Mouse (Mus musculus): Measurements from ENCODE around the gene Cacna1c. TPM values are rescaled to one million over a fixed set of nuclear protein-coding genes. Genes with fewer than 3 reads are reported as not detected.
A peak's percentile ranks its signal among the peaks of the same experiment; 100 is the strongest.

Gene Cacna1c
- total RNA-seq, 2 experiments from 2014 or later = 80.0 to 84.8 TPM

- no peak for DNase-seq
- intact Hi-C loops (cut with DNase I) = no loop called here
Measured at GRCm38 (mm10) chr6:119174307-119175074, 21.7 kb downstream of the Cacna1c start.

- no peak for DNase-seq
- intact Hi-C loops (cut with DNase I) = no loop called here
Measured at GRCm38 (mm10) chr6:119165677-119166076, 30.5 kb downstream of the Cacna1c start.

GRCm38 (mm10) chr6:119145109-119145508 is 51.1 kb downstream of the Cacna1c start:
- intact Hi-C loops (cut with DNase I) = no loop called here
- no peak for DNase-seq

GRCm38 (mm10) chr6:119139561-119139960 is 56.7 kb downstream of the Cacna1c start:
- intact Hi-C loops (cut with DNase I) = no loop called here
- no peak for DNase-seq

GRCm38 (mm10) chr6:119137768-119138167 is 58.5 kb downstream of the Cacna1c start:
- intact Hi-C loops (cut with DNase I) = no loop called here
- DNase-seq = no peak

- intact Hi-C loops (cut with DNase I) = no loop called here
Measured at GRCm38 (mm10) chr6:119132863-119133262, 63.4 kb downstream of the Cacna1c start.

GRCm38 (mm10) chr6:119132111-119132735 is 64.0 kb downstream of the Cacna1c start:
- intact Hi-C loops (cut with DNase I) = no loop called here
- DNase-seq = no peak

More at GRCm38 (mm10) chr6:119132863-119133262, 63.4 kb downstream of the Cacna1c start:
- no peak for DNase-seq

GRCm38 (mm10) chr6:119129664-119130063 is 66.6 kb downstream of the Cacna1c start:
- intact Hi-C loops (cut with DNase I) = no loop called here
- DNase-seq = peak; percentile 70

GRCm38 (mm10) chr6:119128521-119128920 is 67.7 kb downstream of the Cacna1c start:
- intact Hi-C loops (cut with DNase I) = no loop called here
- no peak for DNase-seq

GRCm38 (mm10) chr6:119128076-119128475 is 68.1 kb downstream of the Cacna1c start:
- intact Hi-C loops (cut with DNase I) = no loop called here
- no peak for DNase-seq

- intact Hi-C loops (cut with DNase I) = no loop called here
- DNase-seq = no peak
Measured at GRCm38 (mm10) chr6:119126991-119127390, 69.2 kb downstream of the Cacna1c start.

- DNase-seq = no peak
Measured at GRCm38 (mm10) chr6:119118371-119118770, 77.8 kb downstream of the Cacna1c start.

GRCm38 (mm10) chr6:119116290-119116689 is 79.9 kb downstream of the Cacna1c start:
- DNase-seq = no peak
- intact Hi-C loops (cut with DNase I) = no loop called here

More at GRCm38 (mm10) chr6:119118371-119118770, 77.8 kb downstream of the Cacna1c start:
- intact Hi-C loops (cut with DNase I) = no loop called here

GRCm38 (mm10) chr6:119113362-119113761 is 82.9 kb downstream of the Cacna1c start:
- no peak for DNase-seq
- intact Hi-C loops (cut with DNase I) = loop anchor here (5.0 kb wide), 1 partner anchor 234 kb away; no protein-coding TSS in a partner anchor

- intact Hi-C loops (cut with DNase I) = loop anchor here (5.0 kb wide), 1 partner anchor 237 kb away; no protein-coding TSS in a partner anchor
- no peak for DNase-seq
Measured at GRCm38 (mm10) chr6:119110369-119110768, 85.8 kb downstream of the Cacna1c start.

- DNase-seq = peak; percentile 75
- intact Hi-C loops (cut with DNase I) = no loop called here
Measured at GRCm38 (mm10) chr6:119108466-119109394, 87.5 kb downstream of the Cacna1c start.

- DNase-seq = peak; percentile 20
- intact Hi-C loops (cut with DNase I) = no loop called here
Measured at GRCm38 (mm10) chr6:119107856-119108465, 88.3 kb downstream of the Cacna1c start.

GRCm38 (mm10) chr6:119107140-119107855 is 88.9 kb downstream of the Cacna1c start:
- intact Hi-C loops (cut with DNase I) = no loop called here
- DNase-seq = peak; percentile 69

GRCm38 (mm10) chr6:119106726-119107125 is 89.5 kb downstream of the Cacna1c start:
- DNase-seq = no peak
- intact Hi-C loops (cut with DNase I) = no loop called here
